ENCODE assay signal across 16 mouse cellular contexts in the genomic region with DNA sequence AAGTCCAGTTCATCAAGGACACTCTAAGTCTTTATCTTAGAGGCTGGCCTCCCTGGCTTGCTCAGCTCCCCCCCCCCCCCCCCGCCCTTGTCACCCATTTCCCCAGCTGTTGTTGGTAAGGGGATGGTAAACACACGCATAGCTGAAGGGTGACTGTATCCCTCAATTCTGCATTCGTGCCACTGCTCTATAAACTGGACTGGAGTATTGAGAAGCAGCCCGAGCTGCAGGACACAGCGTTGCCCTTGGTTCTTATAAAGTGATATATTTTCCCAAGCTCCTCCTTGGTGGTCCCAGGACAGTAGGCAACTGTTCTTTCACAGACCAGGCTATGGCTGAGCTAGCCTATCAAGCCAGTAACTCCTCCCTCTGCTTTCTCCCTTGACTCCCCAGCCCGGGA.
DNase-seq lines count a peak whose midpoint lies in the region; ATAC-seq and TF ChIP-seq lines count a peak whose summit lies in the region.
"Had no signal": no experiment of that assay in that cellular context is flagged by ENCODE, and none has a peak within 500 bp of the region (broad histone marks: within the 10 kb centered on the region; RNA-seq: fewer than 3 reads in every experiment).

No protein-coding gene starts in this region.

- no peaks in the 10 kb centered on the region for H3K9me3 ChIP-seq in midbrain, embryonic 11.5 days (ENCODE audit: control insufficient read depth, low read length)
- H3K9me3 ChIP-seq in midbrain, embryonic 13.5 days: no peaks in the 10 kb centered on the region
- no peaks in the 10 kb centered on the region for H3K9me3 ChIP-seq in midbrain, postnatal 0 days (ENCODE audit: low read length)
- H3K9me3 ChIP-seq in intestine, postnatal 0 days (ENCODE audit: control insufficient read depth): no peaks in the 10 kb centered on the region
- H3K9me3 ChIP-seq: embryonic facial prominence, embryonic 15.5 days; forebrain, embryonic 12.5 days; limb, embryonic 12.5 days; liver, embryonic 15.5 days had no signal

- no peaks in the 10 kb centered on the region for H3K4me1 ChIP-seq in midbrain, embryonic 11.5 days (ENCODE audit: control insufficient read depth, insufficient read depth, low read length)
- H3K4me1 ChIP-seq in midbrain, embryonic 13.5 days (replicated peaks): no peaks in the 10 kb centered on the region
- no peaks in the 10 kb centered on the region for H3K4me1 ChIP-seq in midbrain, postnatal 0 days (ENCODE audit: insufficient read depth, low read length)
- peaks cover 10% of the 10 kb centered on the region for H3K4me1 ChIP-seq in intestine, postnatal 0 days (replicated peaks; ENCODE audit: control insufficient read depth, insufficient read depth, low read length)
- H3K4me1 ChIP-seq: embryonic facial prominence, embryonic 15.5 days; forebrain, embryonic 12.5 days had no signal

- ATAC-seq in cerebellum, adult (ENCODE audit: insufficient number of reproducible peaks, low FRiP score, low TSS enrichment): peak; percentile 40; the same call in 1 of the 2 replicates
- ATAC-seq in midbrain, embryonic 11.5 days (ENCODE audit: low FRiP score): no peak
- no peak for ATAC-seq in midbrain, embryonic 13.5 days
- ATAC-seq in midbrain, postnatal 0 days (ENCODE audit: low FRiP score): no peak
- ATAC-seq in intestine, postnatal 0 days: no peak
- ATAC-seq: intestine, embryonic 16.5 days had no signal

- no peak overlapping the region for H3K4me3 ChIP-seq in midbrain, embryonic 11.5 days (ENCODE audit: low read depth, low read length)
- H3K4me3 ChIP-seq in midbrain, embryonic 13.5 days (replicated peaks): no peak overlapping the region
- H3K4me3 ChIP-seq in midbrain, postnatal 0 days (ENCODE audit: low read depth, low read length): no peak overlapping the region
- H3K4me3 ChIP-seq in intestine, postnatal 0 days (ENCODE audit: low read depth, low read length): no peak overlapping the region
- H3K4me3 ChIP-seq: embryonic facial prominence, embryonic 15.5 days; forebrain, embryonic 12.5 days; limb, embryonic 12.5 days; liver, embryonic 15.5 days had no signal

- 70% methylated on average over 6 of the region's 6 CpGs for WGBS in midbrain, embryonic 11.5 days
- WGBS in midbrain, embryonic 13.5 days: 60% methylated on average over 5 of the region's 6 CpGs
- 57% methylated on average over 5 of the region's 6 CpGs for WGBS in midbrain, postnatal 0 days
- WGBS in intestine, postnatal 0 days: 51% methylated on average over 6 of the region's 6 CpGs

- DNase-seq in cerebellum, postnatal 14 days: no peak
- peak; percentile 71 for DNase-seq in midbrain, embryonic 11.5 days (ENCODE audit: low spot score, missing footprints)
- peak; percentile 40 for DNase-seq in midbrain, postnatal 0 days (ENCODE audit: low spot score)
- no peak for DNase-seq in right cerebral cortex, postnatal 10 days (ENCODE audit: low spot score in 2 of 2)
- DNase-seq in layer of hippocampus, adult 9-11 months: no peak
- DNase-seq: adrenal gland, postnatal 14 days; right cerebral cortex, postnatal 25 days; thymus, adult 18-20 months had no signal

- H3K36me3 ChIP-seq in midbrain, embryonic 11.5 days (ENCODE audit: control insufficient read depth, insufficient read depth, low read length): no peaks in the 10 kb centered on the region
- no peaks in the 10 kb centered on the region for H3K36me3 ChIP-seq in midbrain, embryonic 13.5 days
- H3K36me3 ChIP-seq in midbrain, postnatal 0 days (ENCODE audit: insufficient read depth, low read length): no peaks in the 10 kb centered on the region
- H3K36me3 ChIP-seq in intestine, postnatal 0 days (ENCODE audit: control insufficient read depth, insufficient read depth): no peaks in the 10 kb centered on the region
- H3K36me3 ChIP-seq: embryonic facial prominence, embryonic 15.5 days; forebrain, embryonic 12.5 days; limb, embryonic 12.5 days; liver, embryonic 15.5 days had no signal

- no peak overlapping the region for H3K27ac ChIP-seq in midbrain, embryonic 11.5 days (ENCODE audit: low read depth, low read length)
- H3K27ac ChIP-seq in midbrain, embryonic 13.5 days: no peak overlapping the region
- H3K27ac ChIP-seq in midbrain, postnatal 0 days (ENCODE audit: low read depth, low read length): no peak overlapping the region
- H3K27ac ChIP-seq in intestine, postnatal 0 days (ENCODE audit: low read depth, low read length): no peak overlapping the region
- H3K27ac ChIP-seq: embryonic facial prominence, embryonic 15.5 days; forebrain, embryonic 12.5 days; limb, embryonic 12.5 days; liver, embryonic 15.5 days had no signal

- no peak for TF ChIP-seq CTCF in midbrain, postnatal 0 days (IDR thresholded peaks at IDR 0.05)
- no peak for TF ChIP-seq CTCF in intestine, postnatal 0 days (IDR thresholded peaks at IDR 0.05; ENCODE audit: low read depth)

- no peak overlapping the region for H3K9ac ChIP-seq in midbrain, embryonic 11.5 days (ENCODE audit: low read length)
- no peak overlapping the region for H3K9ac ChIP-seq in midbrain, embryonic 13.5 days (replicated peaks)
- H3K9ac ChIP-seq in midbrain, postnatal 0 days (replicated peaks; ENCODE audit: low read length, poor library complexity, severe bottlenecking): no peak overlapping the region
- H3K9ac ChIP-seq in intestine, postnatal 0 days (ENCODE audit: low read depth, low read length): no peak overlapping the region
- H3K9ac ChIP-seq: embryonic facial prominence, embryonic 15.5 days; forebrain, embryonic 12.5 days; limb, embryonic 12.5 days; liver, embryonic 15.5 days had no signal

- H3K4me2 ChIP-seq in midbrain, embryonic 11.5 days: no peak overlapping the region
- no peak overlapping the region for H3K4me2 ChIP-seq in midbrain, embryonic 13.5 days (replicated peaks)
- no peak overlapping the region for H3K4me2 ChIP-seq in midbrain, postnatal 0 days (ENCODE audit: low read depth, low read length, poor library complexity, severe bottlenecking)
- H3K4me2 ChIP-seq in intestine, postnatal 0 days (replicated peaks; ENCODE audit: low read depth): no peak overlapping the region
- H3K4me2 ChIP-seq: embryonic facial prominence, embryonic 15.5 days; forebrain, embryonic 12.5 days; limb, embryonic 12.5 days; liver, embryonic 15.5 days had no signal

- no peaks in the 10 kb centered on the region for H3K27me3 ChIP-seq in midbrain, embryonic 11.5 days (ENCODE audit: control insufficient read depth, insufficient read depth, low read length)
- no peaks in the 10 kb centered on the region for H3K27me3 ChIP-seq in midbrain, embryonic 13.5 days
- H3K27me3 ChIP-seq in midbrain, postnatal 0 days (ENCODE audit: insufficient read depth, low read length): no peaks in the 10 kb centered on the region
- H3K27me3 ChIP-seq in intestine, postnatal 0 days (replicated peaks; ENCODE audit: control insufficient read depth, insufficient read depth, low read length): no peaks in the 10 kb centered on the region
- H3K27me3 ChIP-seq: embryonic facial prominence, embryonic 15.5 days; forebrain, embryonic 12.5 days; limb, embryonic 12.5 days; liver, embryonic 15.5 days had no signal

Comparison
In these comparisons a context has a peak if more than half of its experiments do, and no peak if none do; other contexts are left out.
1. DNase-seq: peak in midbrain, embryonic 11.5 days (single experiment) and midbrain, postnatal 0 days (single experiment); none in cerebellum, postnatal 14 days (0 of 2), right cerebral cortex, postnatal 10 days (0 of 2) and layer of hippocampus, adult 9-11 months (single experiment).